Mouse (Mus musculus): ENCODE measurements around the gene Kif28.

DNA sequence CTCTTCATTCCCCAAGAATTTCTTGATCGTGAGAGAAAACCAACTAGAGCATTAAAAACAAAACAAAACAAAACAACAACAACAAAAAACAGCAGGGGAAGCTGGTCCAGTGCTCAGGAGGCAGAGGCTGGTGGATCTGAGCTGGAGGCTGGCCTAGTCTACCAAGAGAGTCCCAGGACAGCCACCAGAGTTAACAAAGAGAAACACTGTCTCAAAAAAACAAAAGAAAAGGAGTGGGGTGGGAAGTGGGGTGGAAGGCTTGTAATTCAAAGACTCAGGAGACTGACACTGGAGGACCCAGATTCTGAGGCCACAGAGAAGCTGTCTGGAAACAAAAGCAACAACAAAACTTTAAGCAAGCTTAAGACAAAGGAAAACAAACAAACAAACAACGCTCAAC is 78.1 kb downstream of the Kif28 start:
- TF ChIP-seq CTCF (IDR thresholded peaks at IDR 0.05; ENCODE audit: low read depth, low read length), result no peak
- no peak for TF ChIP-seq POLR2A (IDR thresholded peaks at IDR 0.05; ENCODE audit: borderline replicate concordance, low read depth, low read length)

Data from bone marrow macrophage, adult 2 months (primary cell).